Mouse (Mus musculus): ENCODE measurements around the gene Wbp2. TPM values are rescaled to one million over a fixed set of nuclear protein-coding genes. Genes with fewer than 3 reads are reported as not detected.
"Not testable (repeated sequence)": the region's sequence is repeated elsewhere in the genome, so short reads cannot be mapped to it uniquely, and the experiment has no call there.

The Wbp2 gene
- polyA plus RNA-seq, 1 experiment from 2014 or later = 90.7 TPM

GRCm38 (mm10) chr11:116095573-116095972, 8.8 kb upstream of the Wbp2 start:
- Histone ChIP-seq H3K9me3 (replicated peaks) (peaks cover 4% of the 10 kb centered on the region; the same call in 1 of the 2 replicates), H3K27me3 (no peaks in the 10 kb centered on the region), H3K9ac (no peak overlapping the region), H3K36me3 (no peaks in the 10 kb centered on the region), H3K4me2 (replicated peaks) (no peak overlapping the region), H3K4me1 (no peaks in the 10 kb centered on the region), H3K27ac (no peak overlapping the region), H3K4me3 (no peak overlapping the region)
- ATAC-seq (ENCODE audit: low FRiP score) = no peak
- WGBS = 76% methylated on average over 3 of the region's 3 CpGs

DNA sequence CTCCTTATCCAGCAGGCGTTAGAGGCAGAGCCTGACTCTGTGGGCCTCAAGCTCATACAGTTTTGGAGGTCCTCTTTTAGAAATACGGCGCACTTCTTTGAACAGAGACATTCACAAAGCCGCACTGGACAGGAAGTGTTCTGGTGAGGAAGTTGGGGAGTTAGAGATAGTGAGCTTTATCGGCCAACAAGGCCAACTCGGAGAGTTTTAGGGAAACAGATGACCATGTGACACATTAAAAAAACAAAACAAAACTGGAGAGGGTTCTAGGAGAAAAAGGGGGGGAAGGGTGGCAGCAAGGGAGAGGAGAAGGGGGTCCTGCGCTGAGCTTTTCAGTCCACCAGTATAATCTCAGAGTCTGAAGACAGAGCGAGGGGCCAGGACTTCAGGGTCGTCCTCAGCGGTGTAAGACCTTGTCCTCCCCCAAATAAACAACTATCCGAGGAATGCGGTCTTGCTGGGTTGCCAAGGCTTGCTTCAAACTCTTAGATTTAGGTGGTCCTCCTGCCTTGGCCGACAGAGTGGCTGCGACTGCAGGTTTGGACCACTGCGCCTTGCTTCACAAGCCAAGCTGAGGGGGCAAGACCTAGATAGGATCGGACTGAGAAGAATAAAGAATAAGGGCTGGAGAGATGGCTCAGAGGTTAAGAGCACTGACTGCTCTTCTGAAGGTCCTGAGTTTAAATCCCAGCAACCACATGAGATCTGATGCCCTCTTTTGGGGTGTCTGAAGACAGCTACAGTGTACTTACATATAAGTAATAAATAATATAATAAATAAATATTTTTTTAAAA, 7.2 kb upstream of the Wbp2 start:
- WGBS = 64% methylated on average over 16 of the region's 16 CpGs
- Histone ChIP-seq H3K9me3 (replicated peaks) (peaks cover 4% of the 10 kb centered on the region; the same call in 1 of the 2 replicates), H3K4me1 (no peaks in the 10 kb centered on the region), H3K27ac (no peak overlapping the region), H3K4me2 (replicated peaks) (no peak overlapping the region), H3K4me3 (no peak overlapping the region), H3K9ac (no peak overlapping the region), H3K27me3 (no peaks in the 10 kb centered on the region), H3K36me3 (no peaks in the 10 kb centered on the region)
- ATAC-seq (ENCODE audit: low FRiP score) = no peak

- not testable (repeated sequence) for ATAC-seq (ENCODE audit: low FRiP score); H3K4me2 ChIP-seq (replicated peaks); H3K27me3 ChIP-seq; H3K4me3 ChIP-seq; H3K9ac ChIP-seq; H3K36me3 ChIP-seq; H3K27ac ChIP-seq; H3K9me3 ChIP-seq (replicated peaks); H3K4me1 ChIP-seq
- WGBS = 90% methylated on average over 6 of the region's 6 CpGs
Measured at GRCm38 (mm10) chr11:116092959-116093358, 6.2 kb upstream of the Wbp2 start.

GRCm38 (mm10) chr11:116091591-116091990, 4.8 kb upstream of the Wbp2 start:
- no peak for ATAC-seq (ENCODE audit: low FRiP score)
- no peak overlapping the region for H3K9ac ChIP-seq
- H3K27me3 ChIP-seq = no peaks in the 10 kb centered on the region
- 84% methylated on average over 6 of the region's 6 CpGs for WGBS
- H3K4me3 ChIP-seq = no peak overlapping the region
- H3K4me1 ChIP-seq = peaks cover 6% of the 10 kb centered on the region; the same call in 1 of the 2 replicates
- H3K27ac ChIP-seq = no peak overlapping the region
- no peaks in the 10 kb centered on the region for H3K36me3 ChIP-seq
- no peak overlapping the region for H3K4me2 ChIP-seq (replicated peaks)
- H3K9me3 ChIP-seq (replicated peaks) = peaks cover under 1% of the 10 kb centered on the region; the same call in 1 of the 2 replicates

- 88% methylated on average over 6 of the region's 6 CpGs for WGBS
- Histone ChIP-seq H3K4me2 (replicated peaks) (no peak overlapping the region), H3K27ac (no peak overlapping the region), H3K27me3 (no peaks in the 10 kb centered on the region), H3K9ac (no peak overlapping the region), H3K36me3 (no peaks in the 10 kb centered on the region), H3K4me3 (no peak overlapping the region), H3K4me1 (peaks cover 17% of the 10 kb centered on the region), H3K9me3 (replicated peaks) (no peaks in the 10 kb centered on the region)
- ATAC-seq (ENCODE audit: low FRiP score) = no peak
Measured at GRCm38 (mm10) chr11:116089545-116089944, 2.8 kb upstream of the Wbp2 start.

DNA sequence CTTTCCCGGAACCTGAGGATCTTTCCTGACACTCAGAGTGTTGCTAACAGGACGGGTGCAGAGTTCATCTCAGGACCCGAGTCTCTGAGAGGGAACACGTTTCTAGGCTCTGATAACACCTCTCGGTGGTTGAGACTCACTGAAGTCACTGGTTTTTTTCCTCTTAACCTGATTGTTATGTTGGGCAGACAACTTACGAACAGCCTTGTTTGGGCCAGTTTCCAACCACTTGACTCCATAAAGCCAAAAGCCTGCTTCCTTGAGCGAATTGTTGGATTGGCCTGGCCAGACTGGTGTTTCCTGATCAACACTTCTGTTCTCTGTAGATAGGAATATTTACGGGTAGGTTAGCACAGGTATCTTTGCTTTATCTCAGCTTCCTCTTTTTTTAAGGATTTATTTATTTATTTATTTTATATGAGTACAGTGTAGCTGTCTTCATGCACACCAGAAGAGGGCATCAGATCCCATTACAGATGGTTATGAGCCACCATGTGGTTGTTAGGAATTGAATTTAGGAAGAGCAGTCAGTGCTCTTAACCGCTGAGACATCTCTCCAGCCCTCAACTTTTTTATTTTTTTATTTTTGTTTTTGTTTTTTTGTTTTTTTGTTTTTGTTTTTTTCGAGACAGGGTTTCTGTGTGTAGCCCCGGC, 2.1 kb upstream of the Wbp2 start:
- Histone ChIP-seq H3K4me1 (peaks cover 17% of the 10 kb centered on the region), H3K4me2 (replicated peaks) (no peak overlapping the region), H3K27ac (no peak overlapping the region), H3K27me3 (no peaks in the 10 kb centered on the region), H3K9ac (no peak overlapping the region), H3K4me3 (no peak overlapping the region), H3K36me3 (peaks cover 5% of the 10 kb centered on the region), H3K9me3 (replicated peaks) (no peaks in the 10 kb centered on the region)
- ATAC-seq (ENCODE audit: low FRiP score) = no peak
- 88% methylated on average over 11 of the region's 11 CpGs for WGBS

- Histone ChIP-seq H3K36me3 (peaks cover 12% of the 10 kb centered on the region), H3K4me2 (replicated peaks) (peak overlapping the region; percentile 59; the same call in 1 of the 2 replicates), H3K9me3 (replicated peaks) (no peaks in the 10 kb centered on the region), H3K9ac (no peak overlapping the region), H3K4me3 (peak overlapping the region; percentile 48; the same call in 1 of the 2 replicates), H3K27me3 (no peaks in the 10 kb centered on the region), H3K27ac (no peak overlapping the region), H3K4me1 (peaks cover 17% of the 10 kb centered on the region)
- WGBS = 86% methylated on average over 8 of the region's 8 CpGs
- ATAC-seq (ENCODE audit: low FRiP score) = no peak
Measured at GRCm38 (mm10) chr11:116088188-116088587, 1.4 kb upstream of the Wbp2 start.

DNA sequence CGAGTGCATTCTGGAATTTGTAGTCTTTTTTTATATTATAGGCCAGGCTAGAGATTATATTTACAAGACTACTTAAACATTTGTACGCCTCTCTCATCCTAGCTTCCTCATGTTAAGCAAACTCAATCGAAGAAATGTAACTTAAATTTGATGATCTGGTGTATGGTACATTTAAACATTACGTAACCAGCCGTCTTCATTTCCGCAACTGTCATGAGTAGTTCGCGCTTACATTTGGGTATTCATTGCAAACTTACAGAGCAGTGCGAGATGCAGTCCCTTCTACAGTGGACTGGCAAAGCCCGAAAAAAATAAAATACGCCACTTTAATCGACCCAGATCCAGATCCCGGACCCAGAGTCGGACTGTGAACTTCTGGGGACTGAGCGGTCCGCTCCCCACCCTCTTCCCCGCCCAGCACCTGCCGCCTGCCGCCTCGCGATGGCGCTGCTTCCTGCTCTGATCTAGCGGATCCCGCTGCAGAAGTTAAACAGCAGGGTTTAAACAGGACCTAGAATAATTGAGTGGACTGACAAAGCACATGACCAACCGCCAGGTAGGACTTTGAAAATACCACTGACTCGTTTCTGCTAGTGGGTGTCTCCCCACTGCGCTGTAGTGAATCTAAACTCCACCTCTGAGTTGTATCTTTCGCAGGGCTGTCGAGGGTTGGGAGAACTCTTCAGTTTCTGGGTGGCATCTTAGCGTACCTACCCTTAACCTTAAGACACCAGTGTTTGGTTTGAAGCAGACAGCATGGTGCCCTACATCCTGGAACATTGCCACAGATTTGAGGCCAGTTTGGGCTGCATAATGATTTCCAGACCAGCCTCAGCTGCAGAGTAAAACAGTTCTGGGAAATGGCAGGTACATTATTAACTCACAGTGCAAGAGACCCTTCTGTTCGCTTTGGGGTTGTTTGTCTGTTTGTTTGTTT, 667 bp upstream of the Wbp2 start:
- Histone ChIP-seq H3K36me3 (peaks cover 17% of the 10 kb centered on the region), H3K4me2 (replicated peaks) (peak overlapping the region; percentile 59), H3K9ac (peak overlapping the region; percentile 28; the same call in 1 of the 2 replicates), H3K27ac (peak overlapping the region; percentile 71), H3K4me3 (peak overlapping the region; percentile 48), H3K9me3 (replicated peaks) (no peaks in the 10 kb centered on the region), H3K4me1 (peaks cover 17% of the 10 kb centered on the region), H3K27me3 (no peaks in the 10 kb centered on the region)
- 4% methylated on average over 31 of the region's 31 CpGs for WGBS
- ATAC-seq (ENCODE audit: low FRiP score) = peak; percentile 85

- peaks cover 19% of the 10 kb centered on the region for H3K4me1 ChIP-seq
- H3K27ac ChIP-seq = no peak overlapping the region
- no peaks in the 10 kb centered on the region for H3K27me3 ChIP-seq
- 92% methylated on average over 6 of the region's 6 CpGs for WGBS
- no peaks in the 10 kb centered on the region; the same call in 1 of the 2 replicates for H3K9me3 ChIP-seq (replicated peaks)
- H3K36me3 ChIP-seq = peaks cover 50% of the 10 kb centered on the region
- no peak overlapping the region for H3K4me2 ChIP-seq (replicated peaks)
- H3K4me3 ChIP-seq = no peak overlapping the region
- ATAC-seq (ENCODE audit: low FRiP score) = no peak
- H3K9ac ChIP-seq = no peak overlapping the region
Measured at GRCm38 (mm10) chr11:116084166-116084565, 2.6 kb downstream of the Wbp2 start.

DNA sequence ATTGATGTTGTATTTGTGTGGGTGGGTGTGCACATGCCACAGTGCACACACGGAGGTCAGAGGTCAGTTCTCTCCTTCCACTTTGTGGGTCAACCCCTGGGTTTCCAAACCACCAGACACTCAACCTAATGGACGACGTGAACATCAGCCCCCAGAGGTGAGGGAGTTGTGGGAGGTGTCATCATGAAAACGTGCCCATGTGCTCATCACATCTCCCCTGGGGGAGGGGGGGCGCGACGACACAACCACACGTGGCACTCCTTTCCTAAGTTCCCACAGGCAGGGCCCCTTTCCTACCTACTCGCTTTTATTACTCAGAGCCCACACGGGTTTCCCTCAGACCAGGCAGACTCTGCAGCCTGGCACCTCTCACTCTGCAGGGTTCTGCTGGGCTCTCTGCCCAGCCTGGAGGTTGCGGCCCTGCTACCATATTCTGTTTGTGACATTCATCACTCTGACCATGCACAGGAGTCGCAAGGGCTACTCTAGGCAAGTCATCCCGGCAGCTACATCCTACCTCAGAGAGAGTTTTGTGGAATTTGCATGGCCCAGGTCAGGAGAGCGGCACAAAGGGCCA, 3.6 kb downstream of the Wbp2 start:
- Histone ChIP-seq H3K4me1 (peaks cover 27% of the 10 kb centered on the region), H3K27ac (no peak overlapping the region), H3K4me2 (replicated peaks) (no peak overlapping the region), H3K27me3 (no peaks in the 10 kb centered on the region), H3K36me3 (peaks cover 52% of the 10 kb centered on the region), H3K9ac (no peak overlapping the region), H3K9me3 (replicated peaks) (no peaks in the 10 kb centered on the region; the same call in 1 of the 2 replicates), H3K4me3 (no peak overlapping the region)
- 93% methylated on average over 14 of the region's 14 CpGs for WGBS
- no peak for ATAC-seq (ENCODE audit: low FRiP score)

- Histone ChIP-seq H3K27me3 (no peaks in the 10 kb centered on the region), H3K4me3 (no peak overlapping the region), H3K4me2 (replicated peaks) (no peak overlapping the region), H3K9me3 (replicated peaks) (no peaks in the 10 kb centered on the region; the same call in 1 of the 2 replicates), H3K9ac (no peak overlapping the region), H3K36me3 (peaks cover 52% of the 10 kb centered on the region), H3K4me1 (peaks cover 27% of the 10 kb centered on the region), H3K27ac (no peak overlapping the region)
- ATAC-seq (ENCODE audit: low FRiP score) = no peak
- whole genome bisulfite sequencing = 76% methylated on average over 6 of the region's 6 CpGs
Measured at GRCm38 (mm10) chr11:116081081-116081480, 5.7 kb downstream of the Wbp2 start.
